Mouse (Mus musculus) cerebellum, postnatal 4 days (tissue): Measurements from ENCODE around the gene Tmem120b.

Source experiments
- DNase-seq, 2 experiments: peaks; one replicate each; pipeline ENCODE4 v3.0.0; 2022; ENCODE audit warnings: low spot score in 2 of 2, mixed read lengths in 1 of 2

The Tmem120b gene

GRCm38 (mm10) chr5:123140694-123141554 is 72.7 kb downstream of the Tmem120b start:
- DNase-seq, result peak; percentile 75 to 90

GRCm38 (mm10) chr5:123141555-123142160 is 73.4 kb downstream of the Tmem120b start:
- DNase-seq, result peak in 1 of 2 experiments; percentile 65

DNA sequence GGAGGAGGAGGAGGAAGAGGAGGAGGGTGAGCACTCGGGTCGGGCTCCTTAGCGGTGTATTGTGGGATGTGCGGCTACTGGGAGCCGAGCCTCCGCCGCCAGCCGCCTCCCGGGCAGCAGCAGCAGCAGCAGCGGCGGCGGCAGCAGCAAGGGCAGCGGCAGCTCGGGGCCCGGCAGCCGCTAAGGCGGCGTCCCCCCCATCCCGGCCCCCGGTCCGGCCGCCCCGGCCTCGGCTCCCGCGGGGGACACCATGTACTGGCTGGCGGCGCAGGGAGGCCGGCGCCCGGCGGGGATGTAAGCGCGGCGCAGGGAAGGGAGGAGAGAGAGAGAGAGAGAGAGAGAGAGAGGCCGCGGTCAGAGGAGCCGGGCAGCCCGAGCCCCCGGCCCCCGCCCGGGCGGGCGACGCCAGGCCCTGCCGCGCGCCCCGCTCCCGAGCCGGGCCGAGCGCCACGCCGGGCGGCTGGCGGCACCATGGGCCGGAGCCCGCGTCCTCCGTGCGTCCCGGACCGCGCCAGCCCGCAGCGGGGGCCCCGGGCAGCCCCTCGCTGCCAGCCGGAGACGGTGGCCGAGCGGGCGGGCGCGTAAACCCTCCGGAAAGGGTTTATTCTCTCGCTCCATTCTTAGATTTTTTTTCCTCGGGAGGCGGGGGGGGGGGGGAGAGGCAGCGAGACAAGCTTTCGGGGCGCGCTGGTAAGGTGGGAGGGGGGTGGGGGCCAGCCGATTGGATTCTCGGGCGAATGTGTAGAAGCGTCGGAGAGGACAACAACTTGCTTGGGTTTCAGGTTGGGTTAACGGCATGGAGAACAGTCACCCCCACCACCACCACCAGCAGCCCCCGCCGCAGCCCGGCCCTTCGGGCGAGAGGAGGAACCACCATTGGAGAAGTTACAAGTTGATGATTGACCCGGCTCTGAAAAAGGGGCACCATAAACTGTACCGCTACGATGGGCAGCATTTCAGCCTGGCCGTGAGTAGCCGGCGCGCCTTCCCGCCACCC is 74.2 kb downstream of the Tmem120b start, which contains the start of gene Setd1b:
Setd1b (plus strand) TSS at position 33 of the 997 bp plus-strand sequence.
- DNase-seq, result no peak

GRCm38 (mm10) chr5:123143251-123143970 is 75.2 kb downstream of the Tmem120b start:
- no peak for DNase-seq

DNA sequence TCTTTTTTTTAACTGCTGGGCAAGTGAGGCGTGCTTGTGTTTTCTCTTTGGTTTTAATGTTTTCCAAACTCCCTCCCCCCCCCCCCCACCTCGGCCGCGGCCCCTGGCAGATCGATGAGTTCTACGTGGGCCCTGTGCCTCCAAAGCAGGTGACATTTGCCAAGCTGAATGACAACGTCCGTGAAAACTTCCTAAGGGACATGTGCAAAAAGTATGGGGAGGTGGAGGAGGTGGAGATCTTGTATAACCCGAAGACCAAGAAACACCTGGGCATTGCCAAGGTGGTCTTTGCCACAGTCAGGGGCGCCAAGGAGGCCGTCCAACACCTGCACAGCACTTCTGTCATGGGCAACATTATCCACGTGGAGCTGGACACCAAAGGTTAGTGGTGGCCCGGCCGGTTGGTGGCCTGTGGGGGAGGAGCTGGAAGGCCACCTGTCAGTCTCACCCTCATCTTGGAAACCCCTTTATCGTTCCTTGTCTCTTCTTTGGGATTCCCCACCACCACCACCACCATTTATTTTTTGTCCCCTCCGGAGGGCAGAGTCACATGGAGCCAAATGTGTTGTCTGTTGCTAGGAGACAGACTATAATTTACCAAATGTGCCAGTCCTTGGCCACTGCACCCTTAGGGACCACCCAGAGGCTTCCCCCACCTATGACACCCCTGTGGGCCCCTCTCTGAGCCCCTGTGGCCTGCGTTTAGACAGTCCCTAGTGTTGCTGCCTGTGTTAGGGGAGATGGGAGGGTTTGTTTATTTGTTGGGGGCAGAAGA is 75.9 kb downstream of the Tmem120b start:
- no peak for DNase-seq

DNA sequence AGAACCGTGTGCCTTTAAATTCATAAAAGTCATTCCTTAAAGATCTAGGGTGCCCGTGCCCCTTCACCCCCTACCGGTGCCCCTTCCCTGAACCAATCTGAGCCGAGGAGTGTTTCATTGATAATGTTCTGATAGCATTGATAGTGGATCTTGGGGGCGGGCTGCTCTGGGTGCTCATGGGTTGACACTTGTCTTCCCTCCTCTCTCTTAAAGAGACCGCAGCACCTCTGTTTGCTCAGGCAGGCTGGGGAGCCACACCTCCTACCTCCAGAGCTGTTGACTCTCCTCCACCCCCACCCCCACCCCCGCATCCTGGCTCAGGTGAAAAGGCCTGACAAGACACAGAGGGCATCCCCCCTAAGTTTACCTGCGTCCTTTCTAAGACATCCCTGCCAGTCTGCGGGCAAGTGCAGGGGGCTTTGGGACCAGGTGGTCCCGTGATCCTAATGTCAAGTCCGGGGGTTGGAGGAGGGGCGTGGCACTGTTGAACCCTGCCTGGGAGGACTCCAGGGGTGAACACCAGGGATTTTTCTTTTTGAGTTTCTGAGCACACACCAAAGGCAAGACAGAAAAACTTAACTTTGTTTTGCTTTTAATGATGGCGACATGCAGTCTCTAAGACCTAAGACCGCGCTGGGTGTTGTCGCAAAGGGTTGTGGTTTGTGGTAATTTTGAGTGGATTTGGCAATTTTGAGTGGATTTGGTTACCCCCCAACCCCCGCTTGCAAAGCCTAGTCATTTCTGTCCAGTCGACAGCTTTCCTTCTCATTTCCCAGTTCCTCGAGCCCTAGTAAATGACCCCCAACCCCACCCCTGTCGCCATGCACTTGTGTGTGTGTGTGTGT is 76.8 kb downstream of the Tmem120b start:
- DNase-seq, result no peak

GRCm38 (mm10) chr5:123146357-123146756 is 78.1 kb downstream of the Tmem120b start:
- no peak for DNase-seq

DNA sequence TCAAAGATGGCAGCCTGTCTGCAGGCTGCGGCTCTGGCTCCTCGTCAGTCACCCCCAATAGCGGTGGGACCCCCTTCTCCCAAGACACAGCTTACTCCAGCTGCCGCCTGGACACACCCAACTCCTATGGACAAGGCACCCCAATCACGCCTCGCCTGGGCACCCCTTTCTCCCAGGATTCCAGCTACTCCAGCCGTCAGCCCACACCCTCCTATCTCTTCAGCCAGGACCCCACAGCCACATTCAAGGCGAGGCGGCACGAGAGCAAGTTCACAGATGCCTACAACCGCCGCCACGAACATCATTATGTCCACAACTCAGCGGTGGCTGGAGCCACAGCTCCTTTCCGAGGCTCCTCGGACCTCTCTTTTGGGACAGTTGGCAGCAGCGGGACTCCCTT is 79.4 kb downstream of the Tmem120b start:
- no peak for DNase-seq

DNA sequence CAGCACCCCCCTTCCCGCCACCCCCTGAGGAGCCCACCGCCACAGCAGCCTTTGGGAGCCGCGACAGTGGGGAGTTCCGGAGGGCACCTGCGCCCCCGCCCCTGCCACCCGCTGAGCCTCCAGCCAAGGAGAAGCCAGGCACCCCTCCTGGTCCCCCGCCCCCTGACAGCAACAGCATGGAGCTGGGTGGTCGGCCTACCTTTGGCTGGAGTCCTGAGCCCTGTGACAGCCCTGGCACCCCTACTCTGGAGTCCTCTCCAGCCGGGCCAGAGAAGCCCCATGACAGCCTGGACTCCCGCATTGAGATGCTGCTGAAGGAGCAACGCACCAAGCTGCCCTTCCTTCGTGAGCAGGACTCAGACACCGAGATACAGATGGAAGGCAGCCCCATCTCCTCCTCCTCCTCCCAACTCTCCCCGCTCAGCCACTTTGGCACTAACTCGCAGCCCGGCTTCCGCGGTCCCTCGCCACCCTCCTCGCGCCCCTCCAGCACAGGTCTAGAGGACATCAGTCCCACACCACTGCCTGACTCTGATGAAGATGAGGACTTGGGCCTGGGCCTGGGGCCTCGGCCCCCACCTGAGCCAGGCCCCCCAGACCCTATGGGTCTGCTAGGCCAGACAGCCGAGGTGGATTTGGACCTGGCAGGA is 80.0 kb downstream of the Tmem120b start:
- DNase-seq, result no peak

- peak; percentile 89 to 92 for DNase-seq
These were observed 81.5 kb downstream of the Tmem120b start for GRCm38 (mm10) chr5:123149451-123150400.

DNA sequence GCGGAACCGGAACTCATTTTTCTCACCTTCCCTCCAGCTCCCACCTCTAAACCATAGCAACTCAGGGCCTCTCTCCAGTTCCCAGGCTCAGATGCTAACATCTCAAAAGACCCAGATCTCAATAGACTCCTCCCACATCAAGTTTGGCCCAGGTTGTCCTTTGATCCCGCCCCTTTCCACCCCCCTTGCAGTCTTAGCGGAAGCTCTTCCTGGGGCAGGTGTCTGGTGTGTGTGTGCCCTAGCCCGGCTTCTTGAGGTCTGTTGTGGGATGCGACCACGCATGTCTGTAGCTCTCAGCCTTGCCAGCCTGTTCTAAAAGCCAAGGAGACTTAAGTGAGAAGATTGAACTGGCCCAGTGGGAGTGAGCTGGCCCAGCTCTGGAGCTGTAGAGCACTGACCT is 82.4 kb downstream of the Tmem120b start:
- DNase-seq, result no peak

DNA sequence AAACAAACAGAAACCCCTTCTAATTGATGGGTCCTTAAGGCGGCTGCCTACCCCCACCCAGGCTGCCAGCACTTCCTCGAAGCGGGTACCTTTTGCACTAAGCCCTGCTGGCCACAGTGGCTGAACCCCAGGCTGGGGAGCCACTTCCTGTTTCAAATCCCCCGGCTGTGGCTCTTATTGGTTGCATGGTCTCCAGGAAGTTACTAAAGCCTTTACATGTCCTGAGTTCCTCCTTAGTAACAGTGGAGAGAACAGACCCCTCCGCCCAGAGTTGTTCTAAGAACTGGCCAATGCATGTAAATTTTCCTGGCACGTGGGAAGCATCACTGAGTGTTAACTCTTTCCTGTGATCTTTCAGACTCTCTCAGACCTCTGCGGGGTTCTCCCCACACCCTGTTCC is 82.9 kb downstream of the Tmem120b start:
- DNase-seq, result no peak

- no peak for DNase-seq
These were observed 83.6 kb downstream of the Tmem120b start for GRCm38 (mm10) chr5:123151707-123152362.

DNA sequence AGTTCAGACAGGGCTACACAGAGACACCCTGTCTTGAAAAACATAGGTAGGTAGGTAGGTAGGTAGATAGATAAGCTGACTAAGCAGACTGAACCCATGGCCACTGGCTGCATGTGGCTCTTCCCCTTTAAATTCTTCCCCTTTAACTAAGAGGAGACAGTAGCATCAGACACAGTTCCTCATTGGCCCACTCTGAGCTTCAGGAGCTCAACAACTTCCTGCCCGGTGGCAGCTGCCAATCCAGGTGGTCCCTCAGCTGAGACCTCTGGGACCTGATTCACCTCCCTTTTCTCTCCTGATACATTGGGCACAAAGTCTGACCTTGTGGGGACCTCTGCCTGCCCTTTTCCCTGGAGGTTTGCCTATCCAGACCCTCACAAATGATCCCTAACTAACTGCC is 84.7 kb downstream of the Tmem120b start:
- no peak for DNase-seq

GRCm38 (mm10) chr5:123155425-123155824 is 87.2 kb downstream of the Tmem120b start:
- peak in 1 of 2 experiments; percentile 75 for DNase-seq

DNA sequence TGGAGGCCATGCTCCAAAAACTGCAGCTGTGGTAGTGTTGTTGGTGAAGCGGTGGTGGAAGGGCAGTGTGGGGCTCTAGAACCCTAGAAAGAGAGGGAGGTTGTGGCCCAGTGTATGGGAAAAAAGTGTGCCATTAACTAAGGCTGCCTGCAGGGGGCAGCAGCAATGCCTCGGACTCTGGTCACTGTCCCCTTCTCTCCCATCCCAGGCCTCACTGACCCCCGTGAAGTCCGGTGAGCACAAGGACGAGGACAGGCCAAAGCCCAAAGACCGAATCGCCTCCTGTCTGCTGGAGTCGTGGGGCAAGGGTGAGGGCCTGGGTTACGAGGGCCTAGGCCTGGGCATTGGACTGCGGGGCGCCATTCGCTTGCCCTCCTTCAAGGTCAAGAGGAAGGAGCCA is 88.5 kb downstream of the Tmem120b start:
- DNase-seq, result no peak

DNA sequence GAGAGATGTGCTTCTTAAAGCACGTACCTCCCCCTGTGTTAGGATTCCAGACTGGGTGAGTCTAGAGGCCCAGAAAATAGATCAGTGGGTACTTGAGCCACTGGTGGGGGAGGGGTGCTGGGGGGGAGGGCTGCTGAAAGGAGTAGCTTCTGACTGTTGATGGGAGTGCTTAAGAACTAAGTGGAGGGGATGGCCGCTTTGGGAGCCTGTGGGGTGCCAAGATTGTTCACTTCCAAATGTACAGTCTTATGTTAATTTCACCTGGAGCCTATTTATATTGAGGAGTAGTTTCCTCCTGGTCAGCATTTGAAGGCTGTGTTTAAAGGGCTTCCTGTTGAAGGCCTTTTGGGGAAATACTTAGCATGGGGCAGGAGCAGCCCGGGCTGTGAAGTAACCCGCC is 89.8 kb downstream of the Tmem120b start:
- no peak for DNase-seq
